Mouse (Mus musculus): Measurements from ENCODE around the gene Lrp11. TPM values are rescaled to one million over a fixed set of nuclear protein-coding genes. Genes with fewer than 3 reads are reported as not detected.

Lrp11 gene
- polyA plus RNA-seq, 1 experiment from 2014 or later, result 0.28 TPM

DNA sequence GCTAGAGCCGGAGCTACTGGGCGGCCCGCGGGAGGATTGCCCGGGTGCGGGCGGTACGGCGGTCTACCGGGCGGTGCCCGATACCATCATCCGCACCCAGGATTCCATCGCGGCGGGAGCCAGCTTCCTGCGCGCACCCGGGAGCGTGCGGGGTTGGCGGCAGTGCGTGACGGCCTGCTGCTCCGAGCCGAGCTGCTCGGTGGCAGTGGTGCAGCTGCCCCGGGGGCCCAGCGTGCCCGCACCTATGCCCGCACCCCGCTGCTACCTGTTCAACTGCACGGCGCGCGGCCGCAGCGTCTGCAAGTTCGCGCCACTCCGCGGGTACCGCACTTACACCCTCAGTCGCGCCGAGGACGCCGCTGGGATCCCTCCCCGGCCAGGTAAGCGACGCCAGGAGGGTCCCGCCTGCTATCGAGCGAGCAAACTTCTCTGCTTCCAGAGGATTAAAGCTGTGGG is 662 bp downstream of the Lrp11 start:
- Histone ChIP-seq H3K27ac (ENCODE audit: low read depth) (no peak overlapping the region), H3K27me3 (ENCODE audit: insufficient read depth, low read length) (peaks cover 22% of the 10 kb centered on the region), H3K4me2 (ENCODE audit: low read depth, low read length) (peak overlapping the region; percentile 99), H3K9me3 (ENCODE audit: low read length) (no peaks in the 10 kb centered on the region), H3K9ac (replicated peaks) (peak overlapping the region; percentile 21), H3K4me1 (ENCODE audit: insufficient read depth) (peaks cover 8% of the 10 kb centered on the region), H3K36me3 (replicated peaks; ENCODE audit: insufficient read depth, low read length) (no peaks in the 10 kb centered on the region), H3K4me3 (ENCODE audit: low read depth, low read length) (peak overlapping the region; percentile 67)
- ATAC-seq, result no peak
- no peak for DNase-seq
- TF ChIP-seq CTCF (IDR thresholded peaks at IDR 0.05; ENCODE audit: low read depth) (no peak), EP300 (IDR thresholded peaks at IDR 0.05; ENCODE audit: low read depth) (no peak)
- 2% methylated on average over 38 of the region's 54 CpGs for WGBS (ENCODE audit: insufficient replicate concordance)

DNA sequence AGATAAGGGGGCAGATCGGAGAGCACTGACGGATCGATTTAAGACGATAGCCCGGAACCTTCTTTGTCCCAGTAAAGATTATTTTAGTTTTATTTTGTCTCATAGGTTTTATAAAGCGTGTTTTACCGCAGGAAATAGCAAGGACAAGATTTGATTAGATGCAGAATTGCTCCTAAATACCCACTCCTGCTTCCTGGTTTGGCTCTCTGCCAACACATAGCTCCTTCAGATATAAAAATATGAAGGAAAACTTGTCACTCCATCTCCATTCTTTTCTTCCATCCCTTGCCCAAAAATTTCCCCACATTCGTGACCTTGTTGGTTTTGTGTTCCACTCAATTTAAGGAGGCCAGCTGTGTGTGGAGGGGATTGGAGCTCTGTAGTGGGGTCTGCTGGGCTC is 1.2 kb downstream of the Lrp11 start:
- H3K27ac ChIP-seq (ENCODE audit: low read depth), result no peak overlapping the region
- no peaks in the 10 kb centered on the region for H3K9me3 ChIP-seq (ENCODE audit: low read length)
- no peak overlapping the region for H3K9ac ChIP-seq (replicated peaks)
- ATAC-seq (no peak), DNase-seq (no peak)
- H3K4me2 ChIP-seq (ENCODE audit: low read depth, low read length), result peak overlapping the region; percentile 99
- H3K4me1 ChIP-seq (ENCODE audit: insufficient read depth), result peaks cover 8% of the 10 kb centered on the region
- H3K36me3 ChIP-seq (replicated peaks; ENCODE audit: insufficient read depth, low read length), result no peaks in the 10 kb centered on the region
- H3K27me3 ChIP-seq (ENCODE audit: insufficient read depth, low read length), result peaks cover 22% of the 10 kb centered on the region
- TF ChIP-seq CTCF (IDR thresholded peaks at IDR 0.05; ENCODE audit: low read depth) (no peak), EP300 (IDR thresholded peaks at IDR 0.05; ENCODE audit: low read depth) (no peak)
- WGBS (ENCODE audit: insufficient replicate concordance), result 7% methylated on average over 8 of the region's 8 CpGs
- peak overlapping the region; percentile 67 for H3K4me3 ChIP-seq (ENCODE audit: low read depth, low read length)

DNA sequence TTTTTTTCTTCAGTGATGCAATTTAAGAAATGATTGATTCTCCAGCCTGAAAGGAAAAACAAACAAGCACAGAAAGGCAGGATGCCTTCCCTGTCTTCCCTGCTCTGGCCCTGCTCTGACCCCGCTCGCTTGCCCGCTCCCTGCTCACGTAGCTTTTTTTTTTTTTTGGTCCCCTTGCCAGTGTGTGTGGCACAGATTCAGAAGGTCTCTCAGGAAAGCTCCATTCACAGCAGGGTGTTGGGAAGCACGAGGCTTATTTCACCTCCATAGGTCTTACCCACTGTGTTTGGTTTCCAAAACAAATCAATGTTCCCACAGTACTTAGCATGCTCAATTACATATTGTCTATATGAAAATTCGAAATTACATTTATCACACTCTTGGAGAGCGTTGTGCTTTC is 5.2 kb downstream of the Lrp11 start:
- no peak overlapping the region for H3K4me2 ChIP-seq (ENCODE audit: low read depth, low read length)
- H3K9me3 ChIP-seq (ENCODE audit: low read length), result no peaks in the 10 kb centered on the region
- no peaks in the 10 kb centered on the region for H3K36me3 ChIP-seq (replicated peaks; ENCODE audit: insufficient read depth, low read length)
- no peak for TF ChIP-seq EP300 (IDR thresholded peaks at IDR 0.05; ENCODE audit: low read depth)
- TF ChIP-seq CTCF (IDR thresholded peaks at IDR 0.05; ENCODE audit: low read depth), result no peak
- no peak overlapping the region for H3K9ac ChIP-seq (replicated peaks)
- H3K27ac ChIP-seq (ENCODE audit: low read depth), result no peak overlapping the region
- ATAC-seq (no peak), DNase-seq (no peak)
- H3K4me1 ChIP-seq (ENCODE audit: insufficient read depth), result peaks cover 8% of the 10 kb centered on the region
- H3K4me3 ChIP-seq (ENCODE audit: low read depth, low read length), result no peak overlapping the region
- WGBS (ENCODE audit: insufficient replicate concordance), result 59% methylated on average over 7 of the region's 7 CpGs
- peaks cover 22% of the 10 kb centered on the region for H3K27me3 ChIP-seq (ENCODE audit: insufficient read depth, low read length)

DNA sequence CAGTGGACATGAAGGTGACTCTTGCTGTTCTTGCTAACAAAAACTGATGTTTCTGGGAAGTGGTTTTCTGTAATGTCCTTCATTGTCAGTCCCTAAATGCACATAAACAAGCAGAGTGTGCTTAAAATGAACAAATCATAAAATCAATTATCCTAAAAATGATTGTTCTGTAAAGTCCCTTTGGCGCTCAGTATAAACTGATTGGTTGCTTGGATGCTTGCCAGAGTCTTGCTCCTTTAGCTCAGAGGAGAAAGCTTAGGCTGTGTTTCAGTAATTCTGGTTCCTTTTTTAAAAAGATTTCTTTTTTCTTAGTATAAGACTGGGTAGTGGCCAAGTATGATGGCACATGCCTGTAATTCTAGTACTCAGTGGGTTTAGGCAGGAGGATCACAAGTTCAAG is 6.7 kb downstream of the Lrp11 start:
- no peak overlapping the region for H3K4me2 ChIP-seq (ENCODE audit: low read depth, low read length)
- no peak overlapping the region for H3K9ac ChIP-seq (replicated peaks)
- TF ChIP-seq CTCF (IDR thresholded peaks at IDR 0.05; ENCODE audit: low read depth) (no peak), EP300 (IDR thresholded peaks at IDR 0.05; ENCODE audit: low read depth) (no peak)
- DNase-seq (no peak), ATAC-seq (no peak)
- H3K9me3 ChIP-seq (ENCODE audit: low read length), result no peaks in the 10 kb centered on the region
- no peaks in the 10 kb centered on the region for H3K36me3 ChIP-seq (replicated peaks; ENCODE audit: insufficient read depth, low read length)
- H3K27ac ChIP-seq (ENCODE audit: low read depth), result no peak overlapping the region
- peaks cover 10% of the 10 kb centered on the region for H3K27me3 ChIP-seq (ENCODE audit: insufficient read depth, low read length)
- no peaks in the 10 kb centered on the region for H3K4me1 ChIP-seq (ENCODE audit: insufficient read depth)
- WGBS (ENCODE audit: insufficient replicate concordance), result 77% methylated on average over 1 of the region's 1 CpGs
- no peak overlapping the region for H3K4me3 ChIP-seq (ENCODE audit: low read depth, low read length)

DNA sequence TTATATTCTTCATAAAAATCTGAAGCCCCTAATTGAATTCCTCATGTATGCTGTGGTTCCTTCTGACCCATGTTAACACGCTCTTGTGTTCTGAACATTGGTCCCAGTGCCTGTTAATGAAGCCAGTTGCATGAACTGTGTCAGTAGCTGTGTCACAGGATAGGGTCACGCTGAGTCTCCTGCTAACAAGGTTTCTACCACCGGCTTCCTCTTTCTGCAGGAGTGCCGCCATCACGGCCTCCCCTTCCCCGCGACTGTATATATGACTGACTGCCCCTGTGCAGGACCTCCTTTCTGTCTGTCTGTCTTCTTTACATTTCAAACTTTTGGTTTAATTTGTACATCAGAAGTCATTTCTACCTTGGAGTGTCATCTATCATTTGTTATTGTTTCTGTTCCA is 8.6 kb downstream of the Lrp11 start:
- Histone ChIP-seq H3K9me3 (ENCODE audit: low read length) (no peaks in the 10 kb centered on the region), H3K9ac (replicated peaks) (no peak overlapping the region), H3K4me1 (ENCODE audit: insufficient read depth) (no peaks in the 10 kb centered on the region), H3K27me3 (ENCODE audit: insufficient read depth, low read length) (no peaks in the 10 kb centered on the region), H3K4me2 (ENCODE audit: low read depth, low read length) (no peak overlapping the region), H3K36me3 (replicated peaks; ENCODE audit: insufficient read depth, low read length) (no peaks in the 10 kb centered on the region), H3K4me3 (ENCODE audit: low read depth, low read length) (no peak overlapping the region), H3K27ac (ENCODE audit: low read depth) (no peak overlapping the region)
- no peak for TF ChIP-seq EP300 (IDR thresholded peaks at IDR 0.05; ENCODE audit: low read depth)
- no peak for TF ChIP-seq CTCF (IDR thresholded peaks at IDR 0.05; ENCODE audit: low read depth)
- ATAC-seq, result no peak
- DNase-seq, result no peak
- WGBS (ENCODE audit: insufficient replicate concordance), result 41% methylated on average over 7 of the region's 7 CpGs

DNA sequence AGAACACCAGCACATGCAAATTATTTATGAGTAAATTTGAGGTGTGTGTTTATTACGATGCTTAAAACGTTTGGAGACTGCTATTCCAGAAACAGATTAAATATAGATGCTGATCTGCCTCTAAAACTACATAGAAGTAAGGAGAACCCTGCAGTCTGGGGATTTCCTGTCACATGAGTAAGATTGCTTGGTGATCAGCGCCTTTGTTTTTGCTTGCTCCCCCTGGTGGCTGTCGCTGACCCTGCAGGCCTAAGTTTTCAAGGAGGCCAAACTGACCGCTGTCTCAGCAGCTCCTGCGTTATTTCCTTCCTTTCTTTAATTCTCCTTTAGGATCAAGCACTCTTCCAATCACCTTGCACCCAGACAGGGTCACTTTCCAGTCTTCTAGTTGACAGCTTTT is 11.0 kb downstream of the Lrp11 start:
- Histone ChIP-seq H3K36me3 (replicated peaks; ENCODE audit: insufficient read depth, low read length) (no peaks in the 10 kb centered on the region), H3K4me2 (ENCODE audit: low read depth, low read length) (no peak overlapping the region), H3K4me1 (ENCODE audit: insufficient read depth) (no peaks in the 10 kb centered on the region), H3K27ac (ENCODE audit: low read depth) (no peak overlapping the region), H3K9me3 (ENCODE audit: low read length) (no peaks in the 10 kb centered on the region), H3K4me3 (ENCODE audit: low read depth, low read length) (no peak overlapping the region), H3K9ac (replicated peaks) (no peak overlapping the region), H3K27me3 (ENCODE audit: insufficient read depth, low read length) (no peaks in the 10 kb centered on the region)
- DNase-seq, result peak; percentile 75
- 8% methylated on average over 6 of the region's 6 CpGs for WGBS (ENCODE audit: insufficient replicate concordance)
- TF ChIP-seq CTCF (IDR thresholded peaks at IDR 0.05; ENCODE audit: low read depth), result peak; percentile 89
- TF ChIP-seq EP300 (IDR thresholded peaks at IDR 0.05; ENCODE audit: low read depth), result no peak
- no peak for ATAC-seq

DNA sequence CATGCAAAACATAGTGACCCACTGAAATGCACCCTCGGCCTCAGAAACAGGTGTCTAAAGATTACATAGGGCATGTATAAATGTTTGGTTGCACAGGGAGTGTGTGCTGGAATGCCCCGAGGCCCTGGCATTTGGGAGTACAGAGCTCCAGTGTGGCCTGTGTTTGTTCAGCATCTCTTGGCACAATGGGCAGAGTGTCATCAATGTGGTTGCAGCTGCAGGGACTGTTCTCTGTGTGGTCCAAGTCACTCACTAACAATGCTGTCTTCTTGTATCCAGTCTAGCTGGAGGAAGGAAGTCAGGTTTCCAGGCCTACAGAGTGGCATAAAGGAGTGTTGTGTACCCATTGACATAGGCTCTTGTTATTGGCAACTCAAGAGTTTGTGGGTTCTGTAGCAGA is 15.6 kb downstream of the Lrp11 start:
- H3K4me1 ChIP-seq (ENCODE audit: insufficient read depth), result no peaks in the 10 kb centered on the region
- ATAC-seq (no peak), DNase-seq (no peak)
- H3K27ac ChIP-seq (ENCODE audit: low read depth), result no peak overlapping the region
- H3K9ac ChIP-seq (replicated peaks), result no peak overlapping the region
- H3K27me3 ChIP-seq (ENCODE audit: insufficient read depth, low read length), result no peaks in the 10 kb centered on the region
- no peak overlapping the region for H3K4me2 ChIP-seq (ENCODE audit: low read depth, low read length)
- TF ChIP-seq EP300 (IDR thresholded peaks at IDR 0.05; ENCODE audit: low read depth) (no peak), CTCF (IDR thresholded peaks at IDR 0.05; ENCODE audit: low read depth) (no peak)
- H3K36me3 ChIP-seq (replicated peaks; ENCODE audit: insufficient read depth, low read length), result no peaks in the 10 kb centered on the region
- H3K9me3 ChIP-seq (ENCODE audit: low read length), result no peaks in the 10 kb centered on the region
- 73% methylated on average over 2 of the region's 2 CpGs for WGBS (ENCODE audit: insufficient replicate concordance)
- H3K4me3 ChIP-seq (ENCODE audit: low read depth, low read length), result no peak overlapping the region

All from liver, postnatal 0 days (tissue).